Mouse (Mus musculus) heart, adult 2 months (tissue): Measurements from ENCODE around the gene Gm3045.

Experiments used
- CTCF ChIP-seq: fragments of 200-600 bp; IDR thresholded peaks from 2 replicates; pipeline ENCODE4 v1.8.1; 2022; ENCODE audit warnings: antibody characterized with exemption, mild to moderate bottlenecking, moderate library complexity
- POLR2A ChIP-seq: fragments of 200-500 bp; IDR thresholded peaks from 2 replicates; pipeline ENCODE4 v1.6.1; 2011; ENCODE audit warnings: mild to moderate bottlenecking, low read depth, low read length, control low read depth; ENCODE audit not compliant: insufficient read depth

- TF ChIP-seq POLR2A: no peak
- TF ChIP-seq CTCF: no peak
Measured at GRCm38 (mm10) chr13:56472661-56473060, 46.3 kb downstream of the Gm3045 start.
